Mouse (Mus musculus) midbrain, embryonic 14.5 days (tissue): Measurements from ENCODE around the gene Dclk1. TPM values are rescaled to one million over a fixed set of nuclear protein-coding genes. Genes with fewer than 3 reads are reported as not detected.
A peak's percentile ranks its signal among the peaks of the same experiment; 100 is the strongest.

Source experiments
- ATAC-seq: fragments of 200-750 bp; cut with Nextera tagmentation; 2 replicates; pipeline ENCODE4 v1.8.0; 2017; ENCODE audit warnings: moderate number of reproducible peaks, moderate library complexity; ENCODE audit not compliant: low FRiP score, low TSS enrichment
- DNase-seq: peaks from one replicate; pipeline ENCODE4 v3.0.0-alpha.2; 2015
- H3K27ac ChIP-seq: fragments of 300-500 bp; sonication (generic); replicated peaks from 2 replicates; pipeline ENCODE4 v1.5.1; 2014; ENCODE audit warnings: mild to moderate bottlenecking, low read depth, low read length, moderate library complexity
- H3K27me3 ChIP-seq: fragments of 300-500 bp; sonication (generic); 2 replicates; pipeline ENCODE4 v1.6.1; 2014; ENCODE audit warnings: low read length, control low read depth, mixed read lengths; ENCODE audit not compliant: control insufficient read depth, insufficient read depth
- H3K36me3 ChIP-seq: fragments of 300-500 bp; sonication (generic); 2 replicates; pipeline ENCODE4 v1.6.1; 2014; ENCODE audit warnings: low read length, control low read depth; ENCODE audit not compliant: control insufficient read depth, insufficient read depth
- H3K4me1 ChIP-seq: fragments of 300-500 bp; sonication (generic); 2 replicates; pipeline ENCODE4 v1.6.1; 2014; ENCODE audit warnings: mild to moderate bottlenecking, antibody characterized with exemption, low read length, control low read depth; ENCODE audit not compliant: control insufficient read depth, insufficient read depth
- H3K4me2 ChIP-seq: fragments of 300-500 bp; sonication (generic); 2 replicates; pipeline ENCODE4 v1.6.1; 2014; ENCODE audit warnings: mild to moderate bottlenecking, low read length, moderate library complexity
- H3K4me3 ChIP-seq: fragments of 300-500 bp; sonication (generic); replicated peaks from 2 replicates; pipeline ENCODE4 v1.5.1; 2014; ENCODE audit warnings: low read depth, low read length
- H3K9ac ChIP-seq: fragments of 300-500 bp; sonication (generic); replicated peaks from 2 replicates; pipeline ENCODE4 v1.6.1; 2014; ENCODE audit warnings: mild to moderate bottlenecking, low read length, moderate library complexity
- H3K9me3 ChIP-seq: fragments of 300-500 bp; sonication (generic); 2 replicates; pipeline ENCODE4 v1.6.1; 2016; ENCODE audit warnings: low read length, control low read depth, mixed read lengths; ENCODE audit not compliant: control insufficient read depth
- WGBS: fragments of 180-500 bp; shearing (Covaris S2); extraction: QIAGEN DNeasy Blood & Tissue Kit; methylation state at CpG from one replicate; pipeline ENCODE4 v1.1.7; 2014; 5-methylcytosine and 5-hydroxymethylcytosine counted together
- polyA plus RNA-seq: library from polyadenylated mRNA; unstranded; fragments of >200 nt; fragmentation: Nextera tagmentation; extraction: Ambion mirVana; gene quantifications from 2 replicates; pipeline ENCODE4 v1.2.1, GENCODE M21; 2014

Dclk1 gene
- polyA plus RNA-seq, 1 experiment from 2014 or later, result 323 TPM

GRCm38 (mm10) chr3:55351281-55352052 lies 109.3 kb downstream of the Dclk1 start:
- H3K9ac ChIP-seq, result no peak overlapping the region; the same call in 1 of the 2 replicates
- 30% methylated on average over 13 of the region's 13 CpGs for WGBS

GRCm38 (mm10) chr3:55352529-55352928 lies 110.4 kb downstream of the Dclk1 start:
- H3K4me3 ChIP-seq, result no peak overlapping the region
- H3K9me3 ChIP-seq, result no peaks in the 10 kb centered on the region
- H3K4me2 ChIP-seq, result peak overlapping the region; percentile 32; the same call in 1 of the 2 replicates
- H3K4me1 ChIP-seq, result peaks cover 68% of the 10 kb centered on the region
- H3K36me3 ChIP-seq, result no peaks in the 10 kb centered on the region; the same call in 1 of the 2 replicates
- peak overlapping the region; percentile 48; the same call in 1 of the 2 replicates for H3K9ac ChIP-seq
- ATAC-seq, result no peak
- no peak for DNase-seq
- H3K27me3 ChIP-seq, result no peaks in the 10 kb centered on the region
- 68% methylated on average over 14 of the region's 14 CpGs for WGBS
- peak overlapping the region; percentile 92 for H3K27ac ChIP-seq

More at GRCm38 (mm10) chr3:55351281-55352052, 109.3 kb downstream of the Dclk1 start:
- no peak overlapping the region for H3K4me3 ChIP-seq
- H3K36me3 ChIP-seq, result no peaks in the 10 kb centered on the region; the same call in 1 of the 2 replicates
- peak overlapping the region; percentile 32 for H3K4me2 ChIP-seq
- H3K4me1 ChIP-seq, result peaks cover 79% of the 10 kb centered on the region
- H3K27ac ChIP-seq, result peak overlapping the region; percentile 92
- H3K27me3 ChIP-seq, result no peaks in the 10 kb centered on the region
- ATAC-seq (peak; percentile 78), DNase-seq (peak; percentile 87)
- no peaks in the 10 kb centered on the region for H3K9me3 ChIP-seq

- ATAC-seq (no peak), DNase-seq (no peak)
- H3K9ac ChIP-seq, result no peak overlapping the region
- H3K36me3 ChIP-seq, result no peaks in the 10 kb centered on the region; the same call in 1 of the 2 replicates
- no peak overlapping the region for H3K4me2 ChIP-seq
- H3K4me1 ChIP-seq, result peaks cover 62% of the 10 kb centered on the region
- no peaks in the 10 kb centered on the region for H3K27me3 ChIP-seq
- 82% methylated on average over 9 of the region's 9 CpGs for WGBS
- no peak overlapping the region for H3K4me3 ChIP-seq
- no peaks in the 10 kb centered on the region for H3K9me3 ChIP-seq
- peak overlapping the region; percentile 92 for H3K27ac ChIP-seq
These were observed 111.0 kb downstream of the Dclk1 start for GRCm38 (mm10) chr3:55353169-55353568.

- DNase-seq, result peak; percentile 64
- Histone ChIP-seq H3K36me3 (no peaks in the 10 kb centered on the region; the same call in 1 of the 2 replicates), H3K9ac (no peak overlapping the region), H3K4me1 (peaks cover 54% of the 10 kb centered on the region), H3K4me3 (no peak overlapping the region), H3K27me3 (no peaks in the 10 kb centered on the region), H3K27ac (peak overlapping the region; percentile 47; the same call in 1 of the 2 replicates), H3K9me3 (no peaks in the 10 kb centered on the region), H3K4me2 (no peak overlapping the region)
- WGBS, result 42% methylated on average over 13 of the region's 13 CpGs
- no peak for ATAC-seq
These were observed 111.8 kb downstream of the Dclk1 start for GRCm38 (mm10) chr3:55353909-55354511.

- Histone ChIP-seq H3K27ac (no peak overlapping the region), H3K4me1 (peaks cover 47% of the 10 kb centered on the region), H3K4me3 (no peak overlapping the region), H3K4me2 (no peak overlapping the region), H3K9ac (no peak overlapping the region), H3K36me3 (no peaks in the 10 kb centered on the region; the same call in 1 of the 2 replicates), H3K9me3 (no peaks in the 10 kb centered on the region), H3K27me3 (no peaks in the 10 kb centered on the region)
- no peak for ATAC-seq
- 22% methylated on average over 3 of the region's 3 CpGs for WGBS
- DNase-seq, result peak; percentile 92
These were observed 112.6 kb downstream of the Dclk1 start for GRCm38 (mm10) chr3:55354765-55355164.

GRCm38 (mm10) chr3:55358486-55358885 lies 116.3 kb downstream of the Dclk1 start:
- no peak overlapping the region for H3K4me3 ChIP-seq
- ATAC-seq (no peak), DNase-seq (no peak)
- peaks cover 11% of the 10 kb centered on the region for H3K4me1 ChIP-seq
- no peak overlapping the region for H3K9ac ChIP-seq
- H3K27me3 ChIP-seq, result no peaks in the 10 kb centered on the region
- no peaks in the 10 kb centered on the region for H3K9me3 ChIP-seq
- WGBS, result 89% methylated on average over 8 of the region's 8 CpGs
- H3K4me2 ChIP-seq, result no peak overlapping the region
- no peak overlapping the region for H3K27ac ChIP-seq
- no peaks in the 10 kb centered on the region; the same call in 1 of the 2 replicates for H3K36me3 ChIP-seq

GRCm38 (mm10) chr3:55360836-55361235 lies 118.7 kb downstream of the Dclk1 start:
- H3K9ac ChIP-seq, result no peak overlapping the region
- DNase-seq (no peak), ATAC-seq (no peak)
- H3K36me3 ChIP-seq, result no peaks in the 10 kb centered on the region
- no peak overlapping the region for H3K4me2 ChIP-seq
- no peak overlapping the region for H3K4me3 ChIP-seq
- no peaks in the 10 kb centered on the region for H3K4me1 ChIP-seq
- no peak overlapping the region for H3K27ac ChIP-seq
- no peaks in the 10 kb centered on the region for H3K9me3 ChIP-seq
- WGBS, result 88% methylated on average over 3 of the region's 3 CpGs
- H3K27me3 ChIP-seq, result no peaks in the 10 kb centered on the region

- Histone ChIP-seq H3K4me3 (no peak overlapping the region), H3K4me1 (no peaks in the 10 kb centered on the region), H3K27me3 (no peaks in the 10 kb centered on the region), H3K9me3 (no peaks in the 10 kb centered on the region), H3K27ac (no peak overlapping the region), H3K9ac (no peak overlapping the region), H3K4me2 (no peak overlapping the region), H3K36me3 (no peaks in the 10 kb centered on the region)
- 88% methylated on average over 8 of the region's 8 CpGs for WGBS
- DNase-seq (no peak), ATAC-seq (no peak)
These were observed 125.0 kb downstream of the Dclk1 start for GRCm38 (mm10) chr3:55367166-55367565.
